Mouse (Mus musculus) liver, adult 2 months (tissue): ENCODE results near the gene Rccd1.
A peak's percentile ranks its signal among the peaks of the same experiment; 100 is the strongest.

Experiments used
- CTCF ChIP-seq: fragments of 200-500 bp; IDR thresholded peaks from 2 replicates; pipeline ENCODE4 v1.5.1; 2011; ENCODE audit warnings: low read depth, low read length, control low read depth
- POLR2A ChIP-seq: fragments of 200-500 bp; IDR thresholded peaks from 2 replicates; pipeline ENCODE4 v1.6.1; 2011; ENCODE audit warnings: low read length, control low read depth; ENCODE audit not compliant: insufficient read depth; ENCODE audit errors: extremely low read depth

DNA sequence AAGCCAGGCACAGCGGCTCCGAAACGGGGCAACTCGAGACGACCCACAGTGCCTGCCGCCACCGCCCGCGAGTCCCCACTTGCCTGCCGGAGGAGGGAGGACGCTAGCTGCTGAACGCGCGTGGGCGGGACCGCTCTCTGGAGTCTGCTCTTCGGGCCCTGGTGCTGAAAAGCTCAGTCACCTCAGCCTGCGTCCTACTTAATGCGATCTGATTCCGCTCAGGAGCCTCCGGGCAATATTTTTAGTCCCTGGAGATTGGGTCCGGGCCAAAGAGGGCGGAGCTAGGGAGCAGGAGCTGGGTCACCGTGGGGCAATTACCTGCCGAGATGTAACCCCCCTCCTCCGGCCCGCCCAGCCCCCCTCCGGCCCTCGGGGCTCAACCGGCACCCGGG lies 46.4 kb upstream of the Rccd1 start:
- TF ChIP-seq CTCF (no peak), POLR2A (peak; percentile 23; the same call in 1 of the 2 replicates)
